Mouse (Mus musculus): ENCODE data around the gene Islr2.
"Not testable (repeated sequence)": the region's sequence is repeated elsewhere in the genome, so short reads cannot be mapped to it uniquely, and the experiment has no call there.

Islr2 gene

DNA sequence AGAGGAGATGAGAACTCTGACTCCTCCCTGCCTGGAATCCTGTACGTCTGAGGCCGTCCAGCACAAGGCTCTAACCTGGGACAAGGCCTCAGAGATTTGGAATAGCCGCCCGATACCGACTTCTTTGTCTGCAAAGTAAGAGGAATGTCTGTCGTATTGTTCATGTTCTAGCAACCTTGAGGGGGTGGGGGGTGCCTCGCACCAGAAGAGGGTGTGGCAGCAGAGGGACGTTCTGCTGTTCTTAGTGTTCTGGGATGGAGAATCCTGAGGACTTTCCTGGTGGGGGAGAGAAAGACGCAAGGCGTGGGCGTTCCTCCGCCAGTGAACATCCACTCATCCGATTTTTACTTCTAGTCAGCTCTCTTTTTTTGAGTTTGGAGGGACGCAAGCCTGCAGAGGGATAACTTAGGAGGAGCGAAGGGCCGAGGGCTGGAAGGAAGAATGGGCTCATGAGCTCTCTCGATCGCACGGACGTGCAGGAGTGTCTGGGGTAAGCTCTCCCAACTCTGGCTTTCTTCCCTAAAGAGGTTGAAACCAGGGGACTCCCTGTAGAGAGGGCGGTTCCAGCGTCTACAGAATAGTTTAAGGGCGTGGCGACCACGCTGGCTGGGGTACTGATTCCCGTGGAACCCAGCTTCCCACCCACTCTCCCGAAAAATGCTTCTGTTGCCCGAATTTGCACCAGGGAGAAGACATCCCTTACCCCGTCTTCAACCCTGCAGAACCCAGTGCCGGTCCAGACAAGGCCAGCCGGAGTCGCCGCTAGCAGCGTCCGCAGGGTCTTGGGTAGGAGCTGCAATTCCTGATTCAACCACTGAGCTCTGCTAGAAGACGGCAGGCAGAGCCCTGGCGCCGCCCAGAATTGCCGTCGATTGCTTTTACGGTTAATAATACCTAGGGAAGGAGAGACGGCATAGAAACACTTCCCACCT is at the start of gene Islr2, which contains the start of gene Islr:
Gene Islr2, minus strand, starts transcription at position 804 of the 932 bp plus-strand sequence.
Gene Islr, minus strand, starts transcription at position 791 of the 932 bp plus-strand sequence.
- peak; percentile 89 for DNase-seq (ENCODE audit: low spot score)

DNA sequence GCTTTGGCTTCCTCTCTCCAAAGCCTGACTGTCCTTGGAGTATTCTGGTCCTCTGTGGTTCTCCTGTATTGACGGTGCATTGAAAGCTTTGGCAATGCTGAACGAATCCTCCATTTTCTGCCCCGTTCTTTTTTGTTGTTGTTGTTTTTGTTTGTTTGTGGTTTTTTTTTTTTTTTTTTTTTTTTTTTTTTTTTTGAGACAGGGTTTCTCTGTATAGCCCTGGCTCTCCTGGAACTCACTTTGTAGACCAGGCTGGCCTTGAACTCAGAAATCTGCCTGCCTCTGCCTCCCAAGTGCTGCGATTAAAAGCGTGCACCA is 49.6 kb upstream of the Islr2 start:
- DNase-seq (ENCODE audit: low spot score): not testable (repeated sequence)

DNA sequence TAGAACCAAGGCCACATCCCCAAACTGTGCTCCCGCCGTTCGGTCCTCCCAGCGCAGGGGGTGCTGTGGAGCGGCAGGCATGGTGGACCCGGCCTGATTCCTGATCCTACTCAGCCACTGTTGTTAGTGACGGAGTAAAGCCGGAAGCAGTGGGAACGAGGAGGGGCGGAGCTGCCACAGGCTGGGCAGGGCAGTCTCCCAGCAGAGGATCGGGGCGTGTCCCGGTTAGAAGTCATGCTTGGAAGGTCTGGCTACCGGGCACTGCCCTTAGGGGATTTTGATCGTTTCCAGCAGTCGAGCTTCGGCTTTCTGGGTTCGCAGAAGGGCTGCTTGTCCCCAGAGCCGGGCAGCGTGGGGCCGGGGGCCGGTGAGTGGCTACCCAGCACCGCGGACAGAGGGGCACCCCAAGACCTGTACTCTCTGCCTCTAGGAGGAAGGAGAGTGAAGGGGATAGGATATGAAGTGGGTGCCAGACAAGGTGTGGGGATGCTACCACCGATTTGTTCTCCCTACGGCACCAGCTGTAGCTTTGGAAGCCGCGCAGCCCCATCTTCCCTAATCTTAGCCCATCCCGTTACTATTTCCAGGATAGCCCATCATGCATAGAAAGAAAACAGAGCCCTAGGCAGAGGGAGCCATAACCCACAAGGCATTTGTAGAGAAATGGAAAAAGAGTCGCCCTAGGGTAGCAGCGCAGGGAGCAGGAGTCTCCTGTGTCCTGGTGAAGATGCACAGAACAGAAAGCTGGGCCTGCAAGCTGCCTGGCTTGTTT is 49.1 kb upstream of the Islr2 start, which contains the start of gene Stoml1:
Gene Stoml1, plus strand, starts transcription at position 132 of the 772 bp plus-strand sequence.
- peak; percentile 98 for DNase-seq (ENCODE audit: low spot score)

DNA sequence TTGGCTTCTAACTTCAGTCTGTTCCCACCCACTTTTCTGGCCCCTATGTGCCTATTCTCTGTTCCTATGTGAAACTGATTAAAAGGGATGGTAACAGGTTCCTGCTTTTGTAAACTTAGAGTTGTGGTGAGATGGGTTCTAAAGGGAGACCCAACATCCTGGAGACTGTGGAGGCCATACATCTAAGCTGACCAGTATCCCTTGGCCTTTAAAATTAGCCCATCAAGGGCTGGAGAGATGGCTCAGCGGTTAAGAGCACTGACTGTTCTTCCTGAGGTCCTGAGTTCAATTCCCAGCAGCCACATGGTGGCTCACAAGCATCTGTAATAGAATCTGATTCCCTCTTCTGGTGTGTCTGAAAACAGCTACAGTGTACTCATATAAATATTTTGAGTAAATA is 46.6 kb upstream of the Islr2 start:
- DNase-seq (ENCODE audit: low spot score): not testable (repeated sequence)

DNA sequence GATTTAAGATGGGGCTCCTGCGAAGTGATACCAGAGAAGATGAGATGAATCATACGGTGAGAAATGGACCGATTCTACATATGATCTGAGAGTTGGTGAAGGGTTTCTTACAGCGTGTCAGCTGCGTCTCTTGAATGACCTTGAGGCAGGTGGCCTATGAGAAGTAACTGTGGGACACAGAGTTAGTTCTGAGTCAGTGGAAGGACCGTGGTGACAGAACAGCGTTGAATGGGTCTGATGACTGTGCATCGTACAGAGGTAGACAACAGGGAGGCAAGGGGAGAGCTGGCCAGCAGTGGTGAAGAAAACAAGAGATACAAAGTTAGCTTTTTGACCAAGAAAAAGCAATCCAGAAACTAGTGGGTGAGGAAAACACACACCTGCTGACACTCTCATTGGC is 46.2 kb upstream of the Islr2 start:
- no peak for DNase-seq (ENCODE audit: low spot score)

DNA sequence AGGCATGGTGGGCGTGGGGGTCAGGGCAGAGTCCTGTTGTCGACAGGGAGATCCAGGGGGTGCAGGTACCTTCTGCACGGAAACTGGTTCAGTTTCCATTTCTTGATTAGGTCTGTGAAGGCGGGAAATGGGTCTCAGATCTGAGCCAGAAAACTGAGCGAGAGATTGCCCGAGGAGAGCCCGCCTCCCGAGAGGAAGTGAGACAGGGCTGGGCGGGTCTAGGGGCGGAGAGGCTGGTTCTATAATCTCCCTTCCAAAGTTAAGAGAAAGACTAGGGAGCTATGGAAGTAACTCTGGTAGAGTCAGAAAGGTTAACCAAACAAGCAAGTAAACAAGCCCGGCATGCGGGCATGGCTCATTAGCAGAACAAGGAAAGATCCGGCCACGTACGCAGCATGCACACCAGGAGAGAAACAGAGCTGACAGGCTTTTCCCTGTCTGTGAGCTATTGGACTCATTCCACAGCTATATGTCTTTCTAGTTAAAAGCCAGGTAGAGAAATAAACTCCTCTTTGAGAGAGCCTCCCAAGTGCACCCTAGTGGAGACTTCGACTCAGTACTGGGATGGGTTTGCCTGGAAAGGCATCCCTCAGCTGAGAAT is 45.6 kb upstream of the Islr2 start, which contains the start of gene Pml:
Gene Pml, minus strand, starts transcription at position 195 of the 601 bp plus-strand sequence.
- peak; percentile 77 for DNase-seq (ENCODE audit: low spot score)

DNA sequence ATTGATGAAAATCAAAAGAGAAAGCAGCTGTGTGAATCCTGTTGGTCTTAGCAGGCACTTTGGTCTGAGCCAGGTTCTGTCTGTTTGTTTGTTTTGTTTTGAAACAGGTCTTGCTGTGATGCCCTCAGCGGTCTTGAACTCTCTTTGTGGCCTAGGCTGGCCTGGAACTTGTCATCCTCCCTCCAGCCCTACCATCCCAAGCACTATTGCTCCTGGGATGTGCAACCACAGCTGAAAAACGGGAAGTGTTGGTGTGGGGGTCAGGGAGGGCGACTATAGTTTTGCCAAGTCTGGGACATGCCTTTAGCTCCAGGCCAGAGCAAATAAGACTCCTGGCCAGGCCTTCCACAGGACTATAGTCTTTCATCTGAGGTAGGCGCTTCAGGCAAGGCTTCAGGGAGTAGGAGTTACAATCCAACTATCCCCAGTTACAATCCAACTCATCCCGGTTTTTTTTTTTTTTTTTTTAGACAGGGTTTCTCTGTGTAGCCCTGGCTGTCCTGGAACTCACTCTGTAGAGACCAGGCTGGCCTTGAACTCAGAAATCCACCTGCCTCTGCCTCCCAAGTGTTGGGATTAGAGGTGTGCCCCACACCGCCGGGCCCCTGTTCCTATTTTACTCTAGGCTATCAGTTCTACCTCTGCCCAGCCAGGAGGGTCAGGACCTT is 44.8 kb upstream of the Islr2 start:
- no peak for DNase-seq (ENCODE audit: low spot score)

DNA sequence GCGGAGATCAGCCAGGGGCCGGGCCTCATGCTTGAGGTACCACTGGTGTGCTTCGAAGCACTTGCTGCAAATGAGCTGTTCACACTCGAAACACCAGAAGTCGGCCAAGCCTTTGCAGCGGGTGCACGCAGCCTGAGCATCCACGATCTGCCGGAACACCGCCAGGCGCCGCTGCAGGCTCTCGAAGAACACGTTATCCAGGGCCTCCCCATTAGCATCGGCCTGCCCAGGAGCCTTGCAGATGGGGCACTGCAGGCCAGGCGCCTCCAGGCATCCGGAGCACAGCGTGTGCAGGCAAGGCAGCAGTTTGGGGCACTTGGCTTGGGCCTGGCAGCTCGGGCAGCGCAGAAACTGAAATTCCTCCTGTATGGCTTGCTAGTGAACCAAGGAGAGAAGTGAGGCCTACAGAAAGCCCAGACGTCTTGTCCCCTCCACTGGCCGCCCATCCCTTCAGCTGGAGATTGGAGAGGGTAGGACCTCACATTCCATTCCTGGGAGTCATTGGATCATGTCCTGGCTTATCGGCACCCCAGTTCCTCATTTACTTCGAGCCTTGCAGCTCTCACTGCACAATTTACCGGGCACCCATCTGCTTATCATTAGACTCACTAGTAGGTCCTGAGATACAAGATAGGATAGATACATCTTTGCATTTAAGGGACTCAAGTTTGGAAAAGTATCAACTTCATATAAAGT is 43.1 kb upstream of the Islr2 start:
- peak; percentile 90 for DNase-seq (ENCODE audit: low spot score)

DNA sequence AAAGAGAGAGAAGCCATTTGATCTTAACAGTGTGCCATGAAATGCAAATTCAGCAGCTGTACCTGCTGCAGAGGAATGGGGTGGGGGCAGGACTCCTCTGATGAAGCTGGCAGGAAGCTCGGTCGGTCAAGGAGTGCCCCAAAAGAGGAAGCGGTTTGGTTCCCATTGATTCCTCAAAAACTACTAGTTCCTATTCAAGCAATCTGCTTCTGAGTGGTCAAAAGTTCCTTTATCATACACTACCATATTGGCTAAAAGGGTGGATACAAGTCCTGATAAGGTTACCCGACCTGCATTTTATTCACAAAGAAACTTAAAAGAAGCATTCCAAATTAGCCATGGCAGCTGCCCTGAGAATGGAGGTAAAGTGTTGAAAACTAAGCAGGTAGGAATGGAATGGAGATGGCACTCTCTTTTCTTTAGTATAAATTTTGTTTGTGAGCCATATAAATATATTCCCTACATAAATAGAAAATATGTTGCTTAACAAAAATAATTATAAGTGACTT is 42.0 kb upstream of the Islr2 start:
- no peak for DNase-seq (ENCODE audit: low spot score)

DNA sequence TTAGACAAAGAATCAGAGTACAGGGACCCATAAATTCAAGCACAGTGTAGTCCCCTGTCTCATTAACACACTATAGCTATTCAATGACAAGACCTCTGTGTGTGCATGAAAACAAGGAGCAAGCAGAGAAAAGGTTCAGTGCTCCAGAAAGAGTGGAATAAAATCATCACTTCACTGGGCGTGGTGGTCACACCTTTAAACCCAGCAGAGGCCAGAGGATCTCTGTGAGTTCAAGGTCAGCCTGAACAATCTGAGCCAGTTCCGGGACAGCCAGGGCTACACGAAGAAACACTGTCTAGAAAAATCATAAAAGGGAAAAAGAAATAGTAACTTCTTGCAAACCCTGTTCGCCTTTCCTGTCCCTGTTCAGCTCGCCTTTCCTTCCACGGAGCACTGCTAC is 39.6 kb upstream of the Islr2 start:
- DNase-seq (ENCODE audit: low spot score): no peak

DNA sequence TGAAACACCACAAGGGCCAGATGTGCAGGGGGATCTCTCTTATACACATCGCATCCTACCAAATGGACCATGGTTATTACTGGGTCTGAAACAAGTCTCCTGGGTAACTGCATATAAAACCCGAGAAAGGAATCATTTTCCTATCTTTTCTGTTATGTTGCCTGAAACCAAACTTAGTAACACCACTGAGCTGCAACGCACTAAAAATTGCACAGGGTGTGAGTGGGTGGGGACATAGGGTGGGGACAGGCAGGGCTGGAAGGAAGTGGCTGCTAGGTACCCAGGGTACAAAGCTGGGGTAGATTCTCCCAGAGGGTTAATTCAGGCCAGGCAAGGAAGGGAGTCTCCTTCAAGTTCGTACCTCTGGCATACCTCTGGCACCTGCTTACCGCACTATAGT is 38.6 kb upstream of the Islr2 start:
- no peak for DNase-seq (ENCODE audit: low spot score)

DNA sequence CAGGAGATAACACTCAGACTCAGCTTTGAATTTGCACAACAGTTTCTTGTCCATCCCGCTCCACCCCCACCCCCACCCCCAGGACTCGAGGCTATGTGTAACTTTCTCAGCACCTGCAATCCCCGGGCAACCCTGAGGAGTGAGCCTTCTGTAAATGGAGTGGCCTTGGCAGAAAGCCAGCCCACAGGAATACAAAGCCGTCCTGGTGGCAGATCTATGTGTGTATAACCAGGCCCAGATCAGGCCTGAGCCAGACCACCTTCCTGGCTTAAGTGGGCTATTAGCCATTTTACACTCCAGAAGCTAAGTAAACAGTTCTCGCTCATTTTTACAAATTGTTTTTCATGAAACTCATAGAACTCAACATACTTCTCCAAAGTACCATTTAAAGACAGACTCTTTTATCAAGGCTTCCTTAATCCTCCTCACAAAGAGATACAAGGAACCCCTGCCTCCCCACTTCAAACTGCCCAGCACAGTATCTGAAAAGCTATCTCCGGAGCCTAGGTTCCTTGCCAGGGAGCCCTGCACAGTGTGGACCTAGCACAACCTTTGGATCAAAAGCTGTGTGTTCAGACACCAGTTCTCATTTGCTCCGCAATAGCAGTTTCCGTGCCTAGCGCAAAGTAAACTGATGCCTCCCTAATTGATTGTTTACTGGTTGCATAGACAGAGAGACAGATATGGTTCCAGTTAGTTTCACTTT is 37.8 kb upstream of the Islr2 start:
- DNase-seq (ENCODE audit: low spot score): no peak

DNA sequence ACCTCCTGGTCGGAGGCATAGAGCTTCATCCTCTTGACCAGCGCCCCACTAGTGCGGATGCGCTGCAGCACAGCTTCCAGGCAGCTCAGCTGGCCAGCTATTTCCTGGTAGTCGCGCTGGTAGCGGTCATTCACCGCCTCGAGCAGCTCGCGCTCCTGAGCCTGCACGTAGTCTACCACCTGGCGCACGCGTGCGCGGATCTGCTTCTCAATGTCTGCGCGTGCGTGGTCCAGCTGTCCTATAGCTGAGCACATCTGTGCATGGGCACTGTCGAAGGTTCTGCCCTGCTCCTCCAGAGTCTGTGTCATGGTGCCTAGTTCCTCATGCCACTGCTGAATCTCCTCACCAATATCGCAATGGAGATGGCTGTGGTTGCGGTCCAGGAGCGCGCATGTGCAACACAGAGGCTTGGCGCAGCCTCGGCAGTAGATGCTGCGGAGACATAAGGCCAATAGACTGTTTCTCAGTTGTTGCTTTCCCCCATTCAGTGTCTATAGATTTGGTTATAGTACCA is 30.4 kb upstream of the Islr2 start:
- no peak for DNase-seq (ENCODE audit: low spot score)

DNA sequence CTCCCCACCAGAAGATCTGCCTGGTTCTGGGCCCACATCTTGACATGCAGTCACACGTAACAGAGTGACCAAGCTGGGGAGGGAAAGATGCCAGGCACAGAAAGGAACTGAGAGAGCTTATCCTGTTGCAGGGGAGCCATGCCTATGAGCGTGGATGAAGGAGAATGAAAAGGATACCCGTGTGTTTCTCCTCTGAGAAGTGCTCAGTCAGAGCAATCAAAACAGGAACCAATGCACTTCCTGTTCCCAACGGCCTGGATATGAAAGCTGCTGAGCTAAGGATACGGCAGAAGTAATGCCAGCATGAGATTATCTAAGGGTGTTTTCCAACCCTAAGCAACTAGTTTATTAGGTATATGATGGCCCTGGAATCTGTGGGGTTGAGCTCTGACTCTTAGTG is 28.3 kb upstream of the Islr2 start:
- no peak for DNase-seq (ENCODE audit: low spot score)

DNA sequence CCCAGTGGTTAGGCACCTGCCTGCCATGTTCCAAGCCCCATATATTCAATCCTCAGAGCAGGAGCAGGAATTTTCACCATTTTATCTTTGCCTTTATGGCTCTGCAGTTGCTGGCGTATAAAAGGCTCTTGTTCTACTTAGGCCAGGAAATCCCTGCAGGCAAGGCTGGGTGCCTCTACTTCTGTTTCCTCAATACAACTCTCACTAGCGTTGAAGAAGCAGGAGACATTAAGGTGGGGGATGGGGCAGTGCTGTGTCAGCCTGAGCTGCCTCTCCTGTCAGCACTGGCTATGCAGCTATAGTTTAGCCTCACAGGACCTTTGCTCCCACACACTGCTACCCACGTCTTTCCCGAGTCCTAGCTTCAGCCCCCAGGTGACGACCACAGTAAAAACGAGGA is 27.6 kb upstream of the Islr2 start:
- DNase-seq (ENCODE audit: low spot score): no peak

DNA sequence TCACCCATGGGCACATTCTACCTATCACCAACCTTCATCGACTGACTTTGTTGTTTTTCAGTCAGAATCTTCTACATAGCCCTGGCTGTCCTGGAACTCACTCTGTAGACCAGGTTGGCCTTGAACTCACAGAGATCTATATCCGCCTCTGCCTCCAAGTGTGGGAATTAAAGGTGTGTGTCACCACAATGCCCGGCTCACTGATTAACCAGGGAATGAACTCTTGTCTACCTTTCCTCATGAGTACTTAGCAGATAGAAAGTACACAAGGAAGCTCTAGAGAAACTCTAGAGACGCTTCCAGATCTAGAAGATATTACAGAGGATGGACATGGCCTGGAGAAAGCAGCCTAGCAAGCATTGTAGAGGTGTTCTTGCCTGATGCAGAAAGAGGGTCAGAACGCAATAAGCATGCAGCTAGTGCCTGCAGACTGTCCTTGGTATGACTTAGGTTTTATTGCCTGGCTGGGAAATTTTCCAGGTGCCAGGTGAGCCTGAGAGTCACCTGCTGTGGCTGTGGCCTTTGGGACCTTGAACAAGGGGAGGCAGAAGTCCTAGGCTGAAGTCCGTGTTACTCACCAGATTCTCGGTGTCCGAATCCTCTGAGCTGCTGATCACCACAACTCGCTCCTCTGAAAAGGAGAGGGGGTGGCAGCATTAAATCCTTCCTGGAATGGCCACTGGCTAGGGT is 24.8 kb upstream of the Islr2 start:
- no peak for DNase-seq (ENCODE audit: low spot score)

DNA sequence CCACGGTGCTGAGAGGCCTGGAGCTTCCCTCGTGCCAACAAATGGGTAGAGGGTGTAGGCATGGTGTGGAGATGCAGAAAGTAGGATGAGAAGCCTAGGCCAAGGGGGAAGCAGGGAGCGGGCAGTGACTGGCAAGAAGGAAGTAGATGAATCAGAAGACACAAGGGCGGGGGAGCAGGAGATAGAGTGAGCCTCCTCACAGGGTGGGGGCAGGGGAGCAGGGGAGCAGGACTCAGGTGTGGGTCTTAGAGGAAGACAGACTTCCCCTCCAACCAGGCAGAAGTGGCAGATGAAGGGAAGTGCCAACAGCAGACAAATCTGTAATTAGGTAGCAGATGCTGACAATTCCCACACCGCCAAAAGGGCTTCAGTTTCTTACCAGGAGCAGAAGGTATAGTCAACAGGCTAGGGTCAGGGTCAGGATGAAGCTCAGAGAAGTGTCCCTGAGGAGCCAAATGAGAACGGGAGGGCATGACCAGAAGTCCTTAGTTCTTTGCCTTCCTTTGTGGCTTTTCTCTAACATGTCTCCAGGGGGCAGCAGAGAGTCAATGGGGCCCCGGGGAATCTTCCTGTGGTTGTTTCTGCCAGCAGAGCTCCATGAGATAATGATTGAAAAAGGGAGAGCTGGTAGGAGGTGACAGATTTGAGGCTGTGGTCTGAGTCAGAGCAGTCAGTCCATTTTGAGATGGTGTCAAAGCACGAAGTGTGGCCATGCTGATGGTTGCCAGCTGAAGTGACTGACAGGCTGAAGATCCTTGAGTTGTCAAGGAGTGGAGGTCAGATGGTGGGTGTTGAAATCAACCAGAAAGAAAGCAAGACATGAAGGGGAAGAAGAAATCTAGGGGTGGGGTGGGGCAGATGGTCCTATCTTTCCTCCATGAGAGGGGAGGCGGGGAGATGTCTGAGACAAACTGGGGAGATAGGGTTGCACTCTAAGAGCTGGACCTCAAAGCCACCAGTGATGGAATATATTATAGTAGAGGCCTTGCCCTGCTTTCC is 22.1 kb upstream of the Islr2 start:
- DNase-seq (ENCODE audit: low spot score): peak; percentile 56

DNA sequence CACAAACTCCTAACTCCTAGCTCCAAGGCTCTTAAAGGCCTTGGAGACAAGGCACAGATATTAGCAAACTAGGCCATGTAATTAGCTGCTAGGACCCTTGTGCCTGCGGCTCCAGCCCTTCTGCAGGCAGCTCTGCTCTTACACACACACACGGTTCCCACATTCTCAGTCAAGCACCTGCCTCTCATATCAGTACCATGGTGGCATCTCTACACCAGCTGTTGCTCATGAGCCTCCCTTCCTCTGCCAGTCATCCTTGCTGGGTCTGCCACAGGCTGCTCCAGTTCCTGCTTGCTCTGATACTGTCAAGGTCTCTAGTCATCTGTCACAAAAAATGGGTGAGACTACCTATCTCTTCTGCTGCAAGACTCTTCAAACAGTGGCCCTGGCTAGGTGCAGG is 20.2 kb upstream of the Islr2 start:
- DNase-seq (ENCODE audit: low spot score): no peak
